Mouse (Mus musculus): ENCODE results near the gene Larp4b. TPM values are rescaled to one million over a fixed set of nuclear protein-coding genes. Genes with fewer than 3 reads are reported as not detected.
A peak's percentile ranks its signal among the peaks of the same experiment; 100 is the strongest.

The Larp4b gene
- polyA plus RNA-seq, 1 experiment from 2014 or later = 33.0 TPM

- no peak overlapping the region for H3K27ac ChIP-seq (ENCODE audit: poor library complexity, severe bottlenecking)
- no peak overlapping the region for H3K9ac ChIP-seq
- peak overlapping the region; percentile 32 for H3K4me2 ChIP-seq
- no peaks in the 10 kb centered on the region for H3K9me3 ChIP-seq (replicated peaks)
- H3K27me3 ChIP-seq (replicated peaks) = no peaks in the 10 kb centered on the region
- 0 out of 2 replicates have a peak, but pooled peaks cover 3% of the 10 kb centered on the region for H3K36me3 ChIP-seq
- no peaks in the 10 kb centered on the region for H3K4me1 ChIP-seq (replicated peaks)
- ATAC-seq (ENCODE audit: insufficient number of reproducible peaks, low FRiP score) = no peak
- H3K4me3 ChIP-seq = no peak overlapping the region
- WGBS = 45% methylated on average over 11 of the region's 11 CpGs
These were observed 86.5 kb downstream of the Larp4b start for GRCm38 (mm10) chr13:9180221-9180620.

- Histone ChIP-seq H3K9ac (no peak overlapping the region), H3K9me3 (replicated peaks) (no peaks in the 10 kb centered on the region), H3K36me3 (0 out of 2 replicates have a peak, but pooled peaks cover 3% of the 10 kb centered on the region), H3K4me2 (no peak overlapping the region), H3K4me3 (no peak overlapping the region), H3K4me1 (replicated peaks) (no peaks in the 10 kb centered on the region), H3K27ac (ENCODE audit: poor library complexity, severe bottlenecking) (no peak overlapping the region), H3K27me3 (replicated peaks) (no peaks in the 10 kb centered on the region)
- ATAC-seq (ENCODE audit: insufficient number of reproducible peaks, low FRiP score) = no peak
- WGBS = 76% methylated on average over 6 of the region's 6 CpGs
These were observed 87.4 kb downstream of the Larp4b start for GRCm38 (mm10) chr13:9181106-9181505.

GRCm38 (mm10) chr13:9181666-9182264 lies 88.1 kb downstream of the Larp4b start:
- Histone ChIP-seq H3K27ac (ENCODE audit: poor library complexity, severe bottlenecking) (no peak overlapping the region), H3K9ac (no peak overlapping the region), H3K4me2 (no peak overlapping the region), H3K4me3 (no peak overlapping the region), H3K9me3 (replicated peaks) (no peaks in the 10 kb centered on the region), H3K36me3 (no peaks in the 10 kb centered on the region), H3K27me3 (replicated peaks) (no peaks in the 10 kb centered on the region), H3K4me1 (replicated peaks) (no peaks in the 10 kb centered on the region)
- peak; percentile 58 for ATAC-seq (ENCODE audit: insufficient number of reproducible peaks, low FRiP score)
- WGBS = 11% methylated on average over 11 of the region's 11 CpGs

GRCm38 (mm10) chr13:9184281-9184680 lies 90.6 kb downstream of the Larp4b start:
- Histone ChIP-seq H3K36me3 (no peaks in the 10 kb centered on the region), H3K9ac (no peak overlapping the region), H3K9me3 (replicated peaks) (no peaks in the 10 kb centered on the region), H3K4me1 (replicated peaks) (no peaks in the 10 kb centered on the region), H3K27ac (ENCODE audit: poor library complexity, severe bottlenecking) (no peak overlapping the region), H3K4me3 (no peak overlapping the region), H3K27me3 (replicated peaks) (0 out of 2 replicates have a peak, but pooled peaks cover 3% of the 10 kb centered on the region), H3K4me2 (no peak overlapping the region)
- ATAC-seq (ENCODE audit: insufficient number of reproducible peaks, low FRiP score) = no peak
- 80% methylated on average over 6 of the region's 6 CpGs for WGBS

- Histone ChIP-seq H3K4me3 (no peak overlapping the region), H3K27me3 (replicated peaks) (0 out of 2 replicates have a peak, but pooled peaks cover 3% of the 10 kb centered on the region), H3K9me3 (replicated peaks) (no peaks in the 10 kb centered on the region), H3K4me2 (no peak overlapping the region), H3K36me3 (no peaks in the 10 kb centered on the region), H3K4me1 (replicated peaks) (no peaks in the 10 kb centered on the region), H3K27ac (ENCODE audit: poor library complexity, severe bottlenecking) (no peak overlapping the region), H3K9ac (no peak overlapping the region)
- WGBS = 72% methylated on average over 6 of the region's 6 CpGs
- no peak for ATAC-seq (ENCODE audit: insufficient number of reproducible peaks, low FRiP score)
These were observed 91.0 kb downstream of the Larp4b start for GRCm38 (mm10) chr13:9184716-9185115.

- Histone ChIP-seq H3K27me3 (replicated peaks) (0 out of 2 replicates have a peak, but pooled peaks cover 7% of the 10 kb centered on the region), H3K4me2 (no peak overlapping the region), H3K36me3 (no peaks in the 10 kb centered on the region), H3K9ac (no peak overlapping the region), H3K9me3 (replicated peaks) (no peaks in the 10 kb centered on the region), H3K4me3 (no peak overlapping the region), H3K27ac (ENCODE audit: poor library complexity, severe bottlenecking) (no peak overlapping the region), H3K4me1 (replicated peaks) (peaks cover 12% of the 10 kb centered on the region)
- no peak for ATAC-seq (ENCODE audit: insufficient number of reproducible peaks, low FRiP score)
- 71% methylated on average over 7 of the region's 7 CpGs for WGBS
These were observed 93.5 kb downstream of the Larp4b start for GRCm38 (mm10) chr13:9187156-9187555.

GRCm38 (mm10) chr13:9187566-9188530 lies 94.2 kb downstream of the Larp4b start:
- WGBS = 70% methylated on average over 22 of the region's 22 CpGs
- no peak for ATAC-seq (ENCODE audit: insufficient number of reproducible peaks, low FRiP score)

GRCm38 (mm10) chr13:9189481-9189880 lies 95.8 kb downstream of the Larp4b start:
- no peak for ATAC-seq (ENCODE audit: insufficient number of reproducible peaks, low FRiP score)
- Histone ChIP-seq H3K9ac (no peak overlapping the region), H3K27me3 (replicated peaks) (0 out of 2 replicates have a peak, but pooled peaks cover 7% of the 10 kb centered on the region), H3K4me1 (replicated peaks) (peaks cover 12% of the 10 kb centered on the region), H3K4me3 (no peak overlapping the region), H3K9me3 (replicated peaks) (0 out of 2 replicates have a peak, but pooled peaks cover 5% of the 10 kb centered on the region), H3K36me3 (no peaks in the 10 kb centered on the region), H3K27ac (ENCODE audit: poor library complexity, severe bottlenecking) (no peak overlapping the region), H3K4me2 (no peak overlapping the region)
- WGBS = 83% methylated on average over 5 of the region's 5 CpGs

More at GRCm38 (mm10) chr13:9187566-9188530, 94.2 kb downstream of the Larp4b start:
- Histone ChIP-seq H3K4me1 (replicated peaks) (peaks cover 12% of the 10 kb centered on the region), H3K27ac (ENCODE audit: poor library complexity, severe bottlenecking) (no peak overlapping the region), H3K4me3 (no peak overlapping the region), H3K36me3 (no peaks in the 10 kb centered on the region), H3K9ac (no peak overlapping the region), H3K27me3 (replicated peaks) (0 out of 2 replicates have a peak, but pooled peaks cover 7% of the 10 kb centered on the region), H3K4me2 (no peak overlapping the region), H3K9me3 (replicated peaks) (no peaks in the 10 kb centered on the region)

- peak overlapping the region; percentile 59 for H3K4me2 ChIP-seq
- H3K27me3 ChIP-seq (replicated peaks) = 0 out of 2 replicates have a peak, but pooled peaks cover 7% of the 10 kb centered on the region
- peaks cover 12% of the 10 kb centered on the region for H3K4me1 ChIP-seq (replicated peaks)
- H3K36me3 ChIP-seq = no peaks in the 10 kb centered on the region
- H3K9ac ChIP-seq = peak overlapping the region; percentile 52
- 33% methylated on average over 15 of the region's 15 CpGs for WGBS
- peak overlapping the region; percentile 23; the same call in 1 of the 2 replicates for H3K27ac ChIP-seq (ENCODE audit: poor library complexity, severe bottlenecking)
- 0 out of 2 replicates have a peak, but pooled peaks cover 5% of the 10 kb centered on the region for H3K9me3 ChIP-seq (replicated peaks)
- peak overlapping the region; percentile 24 for H3K4me3 ChIP-seq
- peak; percentile 74 for ATAC-seq (ENCODE audit: insufficient number of reproducible peaks, low FRiP score)
These were observed 97.8 kb downstream of the Larp4b start for GRCm38 (mm10) chr13:9191172-9192140.

- Histone ChIP-seq H3K27me3 (replicated peaks) (0 out of 2 replicates have a peak, but pooled peaks cover 9% of the 10 kb centered on the region), H3K36me3 (no peaks in the 10 kb centered on the region), H3K9ac (no peak overlapping the region), H3K27ac (ENCODE audit: poor library complexity, severe bottlenecking) (no peak overlapping the region), H3K4me1 (replicated peaks) (peaks cover 12% of the 10 kb centered on the region), H3K4me2 (no peak overlapping the region), H3K9me3 (replicated peaks) (0 out of 2 replicates have a peak, but pooled peaks cover 5% of the 10 kb centered on the region), H3K4me3 (no peak overlapping the region)
- 53% methylated on average over 9 of the region's 9 CpGs for WGBS
- no peak for ATAC-seq (ENCODE audit: insufficient number of reproducible peaks, low FRiP score)
These were observed 99.2 kb downstream of the Larp4b start for GRCm38 (mm10) chr13:9192797-9193330.

Measured in heart, embryonic 12.5 days (tissue).